Mouse (Mus musculus) gastrocnemius, postnatal 36 days (tissue): ENCODE data around the gene Mboat7. TPM values are rescaled to one million over a fixed set of nuclear protein-coding genes. Genes with fewer than 3 reads are reported as not detected.
"Not testable (repeated sequence)": the region's sequence is repeated elsewhere in the genome, so short reads cannot be mapped to it uniquely, and the experiment has no call there.

ENCODE experiments used
- DNase-seq, 2 experiments: peaks; one replicate each; pipeline ENCODE4 v3.0.0; 2022
- intact Hi-C: fragments of 180-260 bp; cut with DNase I; formaldehyde crosslinking; loops from one replicate; pipeline ENCODE4 v1.15.1; 2025
- total RNA-seq, 2 experiments: library from RNA; stranded (reverse); gene quantifications; 2 replicates each; pipeline ENCODE4 v1.2.3; 2021

The Mboat7 gene
- total RNA-seq, 2 experiments from 2014 or later = 8.4 to 10.2 TPM

- intact Hi-C loops = loop anchor here (10.0 kb wide), 1 partner anchor 1390 kb away; the partner anchor contains the start of gene Epn1
- not testable (repeated sequence) for DNase-seq
These were observed 1.6 kb upstream of the Mboat7 start for GRCm38 (mm10) chr7:3694949-3695305.

GRCm38 (mm10) chr7:3694076-3694948 lies 989 bp upstream of the Mboat7 start:
- intact Hi-C loops = loop anchor here (10.0 kb wide), 1 partner anchor 1390 kb away; the partner anchor contains the start of gene Epn1
- peak; percentile 51 to 59 for DNase-seq

GRCm38 (mm10) chr7:3693809-3694075 lies 419 bp upstream of the Mboat7 start:
- intact Hi-C loops = loop anchor here (10.0 kb wide), 1 partner anchor 1391 kb away; the partner anchor contains the start of gene Epn1
- DNase-seq = no peak

DNA sequence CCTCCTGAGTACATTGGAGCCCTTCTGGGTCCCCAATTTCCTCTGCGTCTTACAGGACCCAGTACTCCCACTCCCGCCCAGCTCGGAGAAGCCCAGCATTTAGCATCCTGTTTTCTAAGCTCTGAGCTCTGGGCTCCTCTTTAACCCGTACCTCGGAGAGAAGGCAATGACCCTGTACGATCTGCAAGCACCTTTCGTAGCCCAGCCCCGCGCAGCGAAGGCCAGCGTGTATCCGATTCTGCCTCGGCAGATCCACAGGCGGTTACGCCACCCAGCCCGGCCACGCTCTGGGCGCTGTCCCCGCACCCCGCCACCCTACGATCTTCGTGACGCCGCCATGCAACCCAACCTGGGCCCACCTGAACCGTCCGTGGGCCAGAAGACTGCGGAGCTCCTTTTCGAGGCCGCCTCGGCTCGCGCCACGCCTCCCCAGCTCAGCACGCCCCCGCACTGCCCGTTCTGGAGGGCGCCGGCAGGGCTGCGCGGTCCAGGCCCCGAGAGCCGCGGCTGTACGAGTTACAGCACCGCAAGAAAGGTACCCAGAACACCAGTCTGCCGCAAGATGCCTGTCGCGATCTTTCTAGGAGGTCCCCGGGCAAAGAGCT lies 839 bp downstream of the Mboat7 start, which contains the start of gene Tsen34:
TSS of gene Tsen34 (plus strand) at position 482 of the 605 bp plus-strand sequence.
- intact Hi-C loops = loop anchor here (10.0 kb wide), 1 partner anchor 1392 kb away; the partner anchor contains the start of gene Epn1
- DNase-seq = no peak

DNA sequence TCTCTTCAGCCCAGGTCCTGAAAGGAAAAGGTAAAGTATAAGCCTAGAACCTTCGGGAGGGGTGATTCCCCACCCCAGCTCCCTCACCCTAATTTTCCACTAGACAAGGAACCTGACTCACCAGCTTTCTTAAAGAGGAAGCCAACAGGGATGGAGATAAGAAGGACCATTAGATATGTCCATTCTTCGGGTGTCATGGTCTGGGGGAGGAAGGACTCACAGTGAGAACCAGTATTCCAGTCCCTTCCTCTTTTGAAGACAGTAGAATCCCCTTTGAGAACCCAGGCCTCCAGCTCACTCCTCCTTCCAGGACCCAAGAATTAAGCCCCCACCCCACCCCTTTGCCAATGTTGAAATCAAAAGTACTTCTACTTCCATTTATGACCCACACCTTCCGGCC lies 1.4 kb downstream of the Mboat7 start:
- intact Hi-C loops = loop anchor here (10.0 kb wide), 1 partner anchor 1393 kb away; the partner anchor contains the start of gene Epn1
- DNase-seq = no peak

- DNase-seq = no peak
- intact Hi-C loops = no loop called here
These were observed 7.7 kb downstream of the Mboat7 start for GRCm38 (mm10) chr7:3685400-3686187.

DNA sequence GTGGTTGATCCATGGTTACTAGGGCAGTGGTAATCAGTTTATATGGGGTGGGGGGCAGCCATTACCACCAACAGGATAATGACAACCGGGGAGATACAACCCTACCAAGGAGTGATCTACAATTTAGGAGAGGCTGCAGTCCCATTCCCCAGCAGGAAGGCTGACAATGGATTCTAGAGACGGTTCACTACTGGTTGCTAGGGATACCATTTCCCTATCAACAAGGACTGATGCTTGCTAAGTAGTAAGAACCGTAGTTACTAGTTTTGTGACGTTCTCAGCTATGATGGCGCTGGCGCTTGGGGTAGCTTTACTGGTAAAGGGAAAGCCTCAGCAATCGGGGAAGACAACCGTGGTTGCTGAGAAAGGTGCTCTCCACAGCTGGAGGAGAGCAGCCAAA lies 8.6 kb downstream of the Mboat7 start:
- intact Hi-C loops = no loop called here
- DNase-seq = no peak

DNA sequence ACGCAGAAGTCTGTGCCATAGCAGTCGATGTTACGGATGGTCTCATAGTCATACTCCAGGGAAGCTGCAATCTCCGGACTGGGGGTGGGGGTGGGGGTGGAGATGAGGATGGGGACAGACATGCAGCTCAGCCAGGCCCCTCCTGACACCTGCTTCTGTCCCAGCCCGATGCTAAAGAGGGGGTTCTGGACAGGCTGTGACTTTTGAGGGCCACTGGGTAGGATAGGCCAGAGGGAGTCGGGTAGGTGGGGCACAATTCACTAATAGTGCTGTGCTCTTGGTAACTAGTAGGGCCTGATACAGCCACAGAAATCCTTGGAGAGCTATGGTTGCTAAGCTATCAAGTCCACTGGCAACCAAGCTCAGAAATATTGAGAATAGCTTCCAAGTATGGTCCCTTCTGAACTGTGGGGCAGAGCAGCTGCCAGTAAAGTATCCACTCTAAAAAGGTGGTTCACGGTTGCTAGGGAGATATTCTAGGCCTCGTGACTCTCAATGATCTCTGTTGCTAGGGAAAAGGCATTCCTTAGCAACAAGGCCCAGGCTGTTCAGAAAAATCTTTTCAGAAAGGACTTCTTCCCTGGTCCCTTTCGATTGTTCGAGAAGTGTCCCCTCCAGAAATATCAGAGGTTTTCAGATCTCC lies 9.3 kb downstream of the Mboat7 start:
- DNase-seq = no peak
- intact Hi-C loops = no loop called here

- no peak for DNase-seq
- intact Hi-C loops = no loop called here
These were observed 16.0 kb downstream of the Mboat7 start, which contains the start of gene Tmc4 for GRCm38 (mm10) chr7:3677342-3677741. Gene Tmc4, minus strand, starts transcription at chr7:3677553.

- intact Hi-C loops = no loop called here
These were observed 17.0 kb downstream of the Mboat7 start for GRCm38 (mm10) chr7:3676371-3676770.

DNA sequence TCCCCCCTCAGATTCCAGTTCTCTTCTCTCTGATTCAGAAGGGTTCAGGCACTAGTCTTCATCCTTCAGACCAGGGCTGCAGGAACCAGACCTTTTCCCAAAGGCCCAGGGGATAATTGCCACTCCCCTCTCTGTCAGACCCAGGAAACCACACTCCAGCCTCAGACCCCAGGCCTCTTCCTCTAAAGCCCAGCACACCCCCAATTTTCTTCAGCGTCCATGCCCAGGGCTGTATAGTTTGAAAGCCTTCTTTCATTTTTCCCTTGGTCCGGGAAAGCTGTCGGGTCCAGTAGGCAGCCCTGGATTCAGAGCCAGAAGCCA lies 18.1 kb downstream of the Mboat7 start:
- intact Hi-C loops = no loop called here

More at GRCm38 (mm10) chr7:3676371-3676770, 17.0 kb downstream of the Mboat7 start:
- DNase-seq = no peak

DNA sequence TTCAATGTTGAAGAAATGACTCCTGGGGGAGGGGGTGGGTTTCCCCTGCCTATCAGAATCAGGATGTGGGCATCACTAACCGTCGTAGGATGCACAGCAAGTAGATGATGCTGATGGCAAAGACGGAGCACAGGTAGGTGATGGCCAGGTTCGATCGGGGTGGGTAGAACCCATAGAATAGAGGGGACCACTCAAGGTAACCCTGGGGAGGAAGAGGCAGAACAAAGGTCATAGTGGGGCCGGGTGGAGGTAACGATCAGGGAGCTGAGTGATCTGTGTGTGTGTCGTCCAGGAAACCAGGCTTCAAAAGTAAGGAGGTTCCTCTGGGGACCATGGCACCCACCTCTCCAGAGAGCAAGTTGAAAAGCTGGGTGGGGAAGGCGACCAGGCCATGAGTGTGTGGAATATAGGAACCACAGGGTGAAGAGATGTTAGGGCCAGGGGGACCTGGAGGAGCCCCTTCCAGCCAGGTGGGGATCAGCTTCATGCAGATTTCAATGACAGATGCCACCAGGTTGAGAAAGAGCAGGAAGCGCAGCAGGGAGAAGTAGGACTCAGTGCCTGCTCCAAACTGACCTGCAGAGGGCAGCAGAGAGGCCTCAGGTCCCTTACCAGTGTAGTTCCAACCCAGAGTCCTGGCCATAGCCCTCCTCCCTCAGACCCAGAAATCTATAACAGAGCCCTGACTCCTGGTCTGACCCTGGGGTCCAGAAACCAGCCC lies 18.7 kb downstream of the Mboat7 start:
- intact Hi-C loops = no loop called here
- peak; percentile 69 to 77 for DNase-seq

More for the DNA sequence above, 18.1 kb downstream of the Mboat7 start:
- DNase-seq = no peak

DNA sequence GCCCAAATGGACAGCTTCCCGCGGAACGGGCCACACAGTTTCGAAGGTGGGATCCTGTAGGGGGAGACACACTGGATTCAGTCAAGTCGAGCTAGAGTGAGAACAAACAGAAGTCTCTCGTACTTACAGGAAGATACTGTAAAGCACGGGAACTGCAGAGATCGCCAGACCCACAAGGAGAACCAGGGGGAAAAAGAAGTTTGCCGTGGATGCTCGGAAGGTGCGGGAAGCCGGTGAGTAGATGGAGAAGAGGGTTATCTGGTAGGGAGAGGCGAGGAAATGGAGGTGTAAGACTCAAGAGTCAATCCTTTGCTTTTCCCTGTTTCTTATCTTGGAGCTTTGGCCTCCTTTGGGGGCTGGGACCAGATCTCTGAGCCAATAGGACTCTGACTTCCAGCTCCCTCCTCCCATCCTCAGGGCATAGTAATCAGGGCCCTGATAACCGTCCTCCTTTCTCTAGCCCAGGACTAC lies 26.4 kb downstream of the Mboat7 start:
- intact Hi-C loops = loop anchor here (2.0 kb wide), 1 partner anchor 38 kb away; the partner anchor contains the start of genes Prpf31 and Tfpt
- DNase-seq = no peak

DNA sequence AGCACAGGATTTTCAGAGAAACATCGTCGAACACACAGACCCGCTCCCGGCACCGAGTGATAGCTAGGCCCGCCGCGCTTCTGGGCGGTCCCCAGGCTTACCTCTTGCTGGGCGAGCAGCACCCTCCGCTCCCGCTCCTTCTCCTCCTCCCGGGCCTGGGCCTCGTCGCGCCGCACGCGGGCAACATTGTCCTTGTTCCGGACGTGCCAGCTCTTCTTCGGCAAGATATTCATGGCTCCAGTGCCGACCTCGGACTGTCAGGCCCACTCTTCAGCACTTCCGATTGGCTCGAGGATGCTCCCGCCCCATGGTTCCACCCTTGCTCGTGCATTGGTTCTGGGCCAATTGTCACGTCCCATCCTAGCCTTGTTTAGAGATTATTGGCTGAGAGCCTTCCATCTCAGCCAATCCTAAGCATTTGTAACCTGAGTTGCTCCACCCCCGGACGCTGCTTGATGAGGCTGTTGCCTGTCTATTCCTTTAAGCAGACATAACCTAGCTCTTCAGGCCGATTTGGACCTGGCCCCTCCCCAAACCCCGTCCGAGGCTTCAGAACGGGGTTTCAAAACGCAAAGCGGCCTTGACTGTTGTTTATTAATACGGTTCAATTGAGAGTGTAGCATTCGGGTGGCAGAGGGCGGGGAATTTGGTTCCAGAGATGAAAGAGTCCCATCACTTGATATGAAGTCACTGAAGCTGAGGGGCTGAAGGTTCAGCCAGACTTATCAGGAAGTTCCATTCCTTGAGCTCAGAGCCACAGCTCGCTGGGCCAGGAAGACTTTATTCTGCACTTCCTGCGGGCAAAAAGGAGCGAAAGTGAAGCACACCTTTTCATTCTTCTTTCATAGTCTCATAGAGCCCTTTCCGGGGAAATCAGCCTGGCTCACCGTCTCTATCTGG lies 27.9 kb downstream of the Mboat7 start, which contains the start of gene Leng1:
TSS of gene Leng1 (minus strand) at position 626 of the 900 bp plus-strand sequence.
- DNase-seq = peak; percentile 91 to 96
- intact Hi-C loops = loop anchor here (2.0 kb wide), 1 partner anchor 37 kb away; the partner anchor contains the start of genes Prpf31 and Tfpt

DNA sequence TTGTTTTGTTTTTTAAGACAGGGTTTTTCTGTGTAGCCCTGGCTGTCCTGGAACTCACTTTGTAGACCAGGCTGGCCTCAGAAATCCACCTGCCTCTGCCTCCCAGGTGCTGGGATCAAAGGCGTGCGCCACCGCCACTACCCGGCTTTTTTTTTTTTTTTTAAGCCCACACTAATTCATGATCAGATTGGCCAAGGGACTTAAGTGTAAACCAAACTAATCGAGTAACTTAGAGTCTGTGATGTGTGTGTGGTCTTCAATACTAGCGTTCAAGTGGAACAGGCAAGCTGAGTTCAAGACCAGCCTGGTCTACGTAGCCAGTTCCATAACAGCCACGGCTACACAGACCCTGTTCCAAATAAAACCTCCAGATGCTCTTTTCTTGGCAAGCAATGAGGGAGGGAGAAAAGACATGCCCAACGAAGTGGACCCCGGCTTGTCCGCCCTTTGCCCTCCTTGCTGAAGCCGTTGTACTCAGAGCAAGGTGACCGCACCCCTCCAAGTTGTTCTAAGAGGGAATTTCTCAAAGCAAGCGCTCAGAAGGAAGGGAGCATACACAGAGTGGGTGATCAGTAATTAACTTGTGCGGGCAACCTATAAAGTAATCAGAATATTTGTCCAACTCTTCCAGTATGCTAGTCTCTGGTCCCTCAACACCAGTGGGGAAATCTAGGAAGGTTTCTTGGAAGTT lies 28.7 kb downstream of the Mboat7 start:
- intact Hi-C loops = no loop called here
- no peak for DNase-seq

DNA sequence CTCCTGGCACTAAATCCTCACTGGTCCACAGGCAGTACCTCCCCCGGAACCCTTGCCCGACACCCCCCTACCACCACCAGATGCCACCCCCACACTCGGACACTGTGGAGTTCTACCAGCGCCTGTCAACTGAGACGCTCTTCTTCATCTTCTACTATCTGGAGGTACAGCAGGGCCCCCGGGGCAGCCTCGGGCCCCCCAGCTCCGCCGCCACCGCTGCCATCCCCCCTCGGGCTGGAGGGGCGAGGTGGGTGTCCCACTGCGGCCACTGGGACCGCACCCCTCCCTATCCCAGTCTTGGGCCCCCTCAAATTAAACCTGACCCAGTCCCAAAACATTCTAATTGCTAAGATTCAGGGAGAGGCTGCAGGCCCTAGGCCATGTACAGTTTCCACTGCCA lies 34.7 kb downstream of the Mboat7 start:
- DNase-seq = no peak
- intact Hi-C loops = no loop called here

GRCm38 (mm10) chr7:3656966-3657365 lies 36.4 kb downstream of the Mboat7 start:
- DNase-seq = no peak
- intact Hi-C loops = no loop called here

GRCm38 (mm10) chr7:3646641-3647040 lies 46.7 kb downstream of the Mboat7 start:
- intact Hi-C loops = no loop called here
- DNase-seq = no peak
